Mouse (Mus musculus) adrenal gland, postnatal 25 days (tissue): Measurements from ENCODE around the gene Insl6. TPM values are rescaled to one million over a fixed set of nuclear protein-coding genes. Genes with fewer than 3 reads are reported as not detected.

ENCODE experiments used
- DNase-seq: peaks from one replicate; pipeline ENCODE4 v3.0.0; 2021; ENCODE audit warnings: mixed read lengths
- long read RNA-seq: library from polyadenylated mRNA; stranded (forward); transcript quantifications from one replicate; pipeline ENCODE4 v2.0.0, GENCODE M21; 2021
- total RNA-seq: library from RNA; stranded (reverse); gene quantifications from 2 replicates; pipeline ENCODE4 v1.2.3, GENCODE M21; 2021

Gene Insl6
- 0.79 TPM in 1 of 2 replicates, not detected in the other for total RNA-seq
- long read RNA-seq, partial matches to known transcripts: 0 of 3 reads
- long read RNA-seq, other reads (novel, unspliced or antisense): 0 of 3 reads

- DNase-seq: peak; percentile 83
Measured at GRCm38 (mm10) chr19:29325053-29325851, at the start of gene Insl6. TSS of gene Insl6 (minus strand) at chr19:29325356.

DNA sequence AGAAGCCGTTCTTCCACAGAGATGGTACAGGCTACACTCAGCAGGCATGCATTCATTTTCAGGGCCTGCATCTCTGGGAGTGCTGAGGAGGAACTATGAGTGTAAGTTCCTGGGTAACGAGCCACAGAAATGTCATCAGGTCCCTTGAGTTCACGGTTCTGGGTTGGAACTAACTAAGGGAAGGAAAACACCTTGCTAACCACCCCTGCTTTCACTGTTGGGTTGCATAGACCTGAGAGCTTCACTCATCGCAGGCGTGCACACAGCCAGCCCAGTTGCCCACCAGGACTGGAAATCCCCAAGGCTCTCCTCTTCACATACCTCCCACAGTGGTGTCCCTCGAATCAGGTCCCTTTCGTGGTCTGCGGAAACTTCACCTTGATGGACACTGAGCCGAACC is 49.8 kb upstream of the Insl6 start:
- no peak for DNase-seq

- DNase-seq: no peak
Measured at GRCm38 (mm10) chr19:29373438-29373837, 48.3 kb upstream of the Insl6 start.

GRCm38 (mm10) chr19:29372621-29373020 is 47.5 kb upstream of the Insl6 start:
- DNase-seq: no peak

- no peak for DNase-seq
Measured at GRCm38 (mm10) chr19:29372138-29372537, 47.0 kb upstream of the Insl6 start.

- DNase-seq: no peak
Measured at GRCm38 (mm10) chr19:29371284-29372081, 46.3 kb upstream of the Insl6 start.

- no peak for DNase-seq
Measured at GRCm38 (mm10) chr19:29370545-29371283, 45.6 kb upstream of the Insl6 start.

DNA sequence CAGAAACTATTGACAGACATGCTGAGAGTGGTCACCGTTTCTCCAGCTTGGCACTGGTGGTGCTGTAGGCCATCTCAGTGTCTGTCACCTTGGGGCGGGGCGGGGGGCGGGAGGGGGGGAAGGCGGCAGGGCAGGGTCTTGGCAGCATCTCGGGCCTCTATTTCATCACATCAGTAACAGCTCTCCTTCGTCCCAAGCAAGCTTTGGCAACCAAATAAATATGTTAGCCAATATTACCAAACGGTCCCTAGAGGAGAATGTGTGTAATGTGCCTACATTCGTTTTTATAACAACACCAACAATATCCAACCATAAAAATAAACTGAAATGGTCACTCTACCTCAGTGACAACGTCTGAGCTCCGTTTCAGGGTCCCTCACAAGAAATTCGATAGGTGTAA is 45.0 kb upstream of the Insl6 start:
- DNase-seq: no peak

- DNase-seq: no peak
Measured at GRCm38 (mm10) chr19:29368671-29369309, 43.6 kb upstream of the Insl6 start.

DNA sequence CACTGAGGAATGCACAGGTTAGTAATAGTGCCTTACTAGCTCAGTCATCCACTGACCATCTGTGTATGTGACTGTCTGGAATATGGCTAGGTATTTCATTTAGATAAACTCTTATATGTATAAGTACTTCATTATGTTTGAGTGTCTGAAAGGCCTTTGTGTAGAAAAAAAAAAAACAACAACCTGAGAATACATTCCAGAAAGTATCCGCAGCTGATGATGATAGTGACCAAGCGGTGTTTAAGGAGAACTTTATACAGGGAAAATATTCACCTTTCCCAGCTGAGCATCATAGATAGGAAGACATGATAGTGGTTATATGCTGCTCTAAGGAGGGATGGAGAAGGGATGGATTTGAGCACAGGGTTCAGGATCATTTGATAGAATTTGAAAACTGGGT is 42.9 kb upstream of the Insl6 start:
- DNase-seq: no peak

DNA sequence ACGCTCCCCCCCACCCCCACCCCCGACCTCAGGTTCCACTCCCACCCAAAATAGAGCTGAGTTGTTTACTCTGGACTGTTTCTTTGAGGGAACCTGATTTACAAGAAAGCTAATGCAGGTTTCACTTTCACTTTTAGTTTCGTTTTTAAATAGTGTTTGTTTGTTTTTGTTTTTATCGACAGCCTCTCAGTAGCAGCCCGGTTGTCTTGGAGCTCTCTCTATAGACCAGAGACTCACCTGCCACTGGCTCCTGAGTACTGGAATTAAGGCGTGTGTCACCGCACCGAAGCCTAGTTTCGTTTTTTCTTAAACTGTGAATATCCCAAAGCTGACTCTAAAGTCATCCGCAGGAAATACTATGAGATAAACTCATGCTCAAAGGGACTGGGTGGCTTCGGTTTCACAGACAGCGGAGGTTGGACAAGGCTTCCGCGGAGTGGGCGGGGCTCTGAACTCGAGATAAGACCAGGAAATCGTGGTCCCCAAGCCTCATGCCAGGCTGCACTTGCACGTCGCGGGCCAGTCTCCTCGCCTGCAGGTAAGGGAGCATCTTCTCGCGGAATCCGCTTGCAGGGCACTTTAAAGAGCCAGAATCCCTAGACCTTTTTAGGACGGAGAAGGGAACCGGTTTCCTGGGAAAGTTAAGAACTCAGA is 41.9 kb upstream of the Insl6 start, which contains the start of the genes Plgrkt and Cd274:
TSS of gene Plgrkt (minus strand) at position 422 of the 654 bp plus-strand sequence.
TSS of gene Cd274 (plus strand) at position 487 of the 654 bp plus-strand sequence.
- peak; percentile 84 for DNase-seq

DNA sequence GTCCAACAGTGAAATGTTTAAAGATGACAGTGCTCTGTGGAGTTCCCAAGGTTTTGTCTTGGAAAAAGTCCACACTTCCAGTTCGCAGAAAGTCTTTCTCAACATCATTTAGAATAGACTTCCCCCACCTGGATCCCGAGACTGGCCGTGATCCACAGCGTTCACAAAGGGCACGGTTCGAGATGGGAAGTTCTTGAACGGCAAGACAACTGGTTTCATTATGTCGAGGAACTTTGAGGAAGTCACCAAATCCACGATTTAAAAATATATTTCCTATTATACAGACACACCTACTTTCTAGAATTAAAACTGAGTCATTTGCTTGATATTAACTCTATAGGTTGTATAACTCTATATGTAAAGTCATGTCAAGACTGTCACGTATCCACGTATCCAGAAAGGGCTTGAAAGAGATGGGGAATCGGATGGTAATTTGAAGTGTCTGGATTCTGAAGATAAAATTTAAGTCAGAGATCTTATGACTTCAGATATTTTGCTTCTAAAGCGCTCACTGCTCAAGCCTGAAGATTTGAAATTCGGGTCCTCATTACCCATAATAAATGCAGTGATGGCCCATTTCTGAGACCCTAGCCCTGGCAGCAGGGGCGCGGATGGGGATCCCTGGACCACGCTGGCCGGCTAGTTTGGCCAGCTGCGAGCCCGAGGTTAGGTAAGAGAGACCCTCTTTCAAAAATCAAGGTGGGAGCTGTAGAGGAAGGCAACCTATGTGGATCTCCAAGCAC is 41.2 kb upstream of the Insl6 start:
- DNase-seq: no peak

- no peak for DNase-seq
Measured at GRCm38 (mm10) chr19:29365105-29365504, 39.9 kb upstream of the Insl6 start.

DNA sequence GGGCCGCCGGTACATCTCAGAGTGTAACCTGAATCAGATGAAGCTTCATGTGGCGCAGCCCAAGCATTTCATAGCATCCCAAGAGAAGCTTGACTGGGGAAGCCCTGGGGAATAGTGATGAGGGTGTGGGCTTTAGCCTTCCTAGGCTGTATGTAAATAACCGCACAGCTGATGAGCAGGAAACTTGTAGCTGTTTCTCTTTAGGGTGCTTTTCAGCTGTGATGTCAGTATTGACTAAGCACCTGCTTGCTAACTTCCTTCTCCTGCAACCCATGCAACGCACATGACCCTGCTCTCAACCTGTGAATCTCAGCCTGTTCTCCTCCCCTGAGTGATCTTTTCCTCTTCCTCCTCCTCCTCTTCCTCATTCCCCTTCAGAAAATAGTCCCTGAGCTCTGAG is 38.9 kb upstream of the Insl6 start:
- DNase-seq: no peak

DNA sequence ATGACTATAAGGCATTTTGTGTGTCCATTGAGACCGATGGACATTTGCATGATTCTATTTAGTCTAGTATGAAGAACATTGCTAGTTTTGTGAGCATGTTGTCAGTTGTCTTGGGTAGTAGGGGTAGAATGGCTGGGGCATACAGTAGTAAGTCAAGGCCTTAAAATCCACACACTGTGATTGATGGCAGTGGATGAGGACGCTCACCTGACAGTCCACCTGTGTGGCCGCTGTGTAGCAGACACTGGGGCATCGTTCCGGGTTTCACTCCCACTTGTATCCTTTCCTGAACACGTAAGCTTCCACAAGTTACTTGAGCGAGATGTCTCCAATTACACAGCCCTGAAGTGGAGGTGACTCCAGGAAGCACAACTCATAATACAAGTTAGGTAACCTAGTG is 38.4 kb upstream of the Insl6 start:
- no peak for DNase-seq

GRCm38 (mm10) chr19:29362173-29362930 is 37.2 kb upstream of the Insl6 start:
- DNase-seq: no peak

DNA sequence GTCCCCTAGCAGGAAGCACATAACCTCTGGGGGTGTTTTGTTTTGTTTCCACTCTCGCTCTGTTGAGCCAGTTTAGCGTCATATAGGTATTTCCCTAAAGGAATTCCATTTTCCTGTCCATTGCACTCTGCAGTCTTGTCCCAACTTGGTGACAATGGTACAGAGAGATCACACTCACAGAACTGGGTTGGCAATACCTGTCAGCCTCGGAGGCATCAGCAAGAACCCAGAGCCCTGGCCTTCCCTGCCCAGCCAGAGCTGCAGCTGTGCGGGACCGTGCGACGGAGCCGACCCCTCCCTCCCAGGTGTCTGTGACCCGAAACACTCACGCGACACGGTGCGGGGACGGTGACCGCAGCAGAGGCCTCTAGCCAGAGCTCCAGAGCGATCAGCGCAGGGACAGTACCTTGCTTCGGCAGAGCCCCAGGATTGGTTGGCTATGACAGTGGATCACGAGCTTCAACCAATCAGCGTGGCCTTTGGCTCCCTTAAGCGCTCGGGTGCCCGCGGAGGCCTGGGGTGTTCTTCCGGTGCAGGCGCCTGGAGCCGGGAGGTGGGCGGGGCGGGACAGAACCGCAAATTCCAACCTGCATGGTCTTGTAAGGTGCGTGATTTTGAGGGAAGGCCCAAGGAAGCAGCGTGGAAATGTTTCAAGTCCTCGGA is 36.4 kb upstream of the Insl6 start:
- peak; percentile 92 for DNase-seq

- no peak for DNase-seq
Measured at GRCm38 (mm10) chr19:29360251-29360650, 35.1 kb upstream of the Insl6 start.

GRCm38 (mm10) chr19:29356281-29356680 is 31.1 kb upstream of the Insl6 start:
- no peak for DNase-seq
